Mouse (Mus musculus) retina, postnatal 7 days (tissue): ENCODE results near the gene Egfl8.

ENCODE experiments used
- DNase-seq: peaks from one replicate; pipeline ENCODE4 v3.0.0-alpha.2; 2012; ENCODE audit warnings: low read depth, low spot score

Egfl8 gene

DNA sequence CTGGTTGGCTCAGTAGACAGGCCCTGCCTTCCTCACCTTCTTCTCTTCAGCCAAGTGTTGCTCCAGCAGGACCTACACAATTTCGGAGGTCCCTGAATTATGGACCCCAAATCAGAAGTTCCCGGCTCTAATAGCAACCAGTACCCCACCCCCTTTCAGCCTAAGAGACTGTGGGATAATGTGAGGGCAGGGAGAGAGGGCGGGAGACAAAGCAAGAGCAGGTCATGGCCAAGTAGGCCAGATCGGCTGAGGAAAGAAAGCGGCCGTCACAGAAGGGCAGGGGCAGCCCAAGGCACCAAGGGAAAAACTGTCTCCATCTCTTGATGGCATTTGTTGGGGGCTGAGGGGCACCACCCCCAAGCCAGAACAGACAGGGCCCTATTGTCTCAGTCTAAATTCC lies at the start of gene Egfl8:
Gene Egfl8, minus strand, starts transcription at position 101 of the 400 bp plus-strand sequence.
- DNase-seq = no peak

DNA sequence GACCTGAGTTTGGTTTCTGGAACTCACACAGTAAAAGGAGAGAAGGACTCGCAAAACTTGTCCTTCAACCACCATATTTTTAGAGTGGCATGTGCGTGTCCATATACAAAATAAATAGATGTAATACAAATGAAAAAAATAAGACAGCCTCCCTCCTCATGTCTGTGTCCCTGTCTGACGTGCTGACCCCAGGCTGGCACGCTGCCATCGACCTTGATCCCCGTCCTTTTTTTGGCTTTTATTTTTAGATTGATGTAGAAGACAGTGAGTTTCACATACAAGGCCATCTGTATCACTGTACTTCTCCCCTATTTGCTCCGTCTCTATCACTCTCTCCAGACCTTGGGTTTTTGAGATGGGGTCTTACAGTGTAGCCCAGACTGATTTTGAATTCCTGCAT lies 48.7 kb upstream of the Egfl8 start:
- DNase-seq = no peak

GRCm38 (mm10) chr17:34663558-34663957 lies 47.8 kb upstream of the Egfl8 start:
- DNase-seq = no peak

- no peak for DNase-seq
Observed at GRCm38 (mm10) chr17:34662978-34663377, 47.2 kb upstream of the Egfl8 start.

GRCm38 (mm10) chr17:34662468-34662867 lies 46.7 kb upstream of the Egfl8 start:
- DNase-seq = no peak

DNA sequence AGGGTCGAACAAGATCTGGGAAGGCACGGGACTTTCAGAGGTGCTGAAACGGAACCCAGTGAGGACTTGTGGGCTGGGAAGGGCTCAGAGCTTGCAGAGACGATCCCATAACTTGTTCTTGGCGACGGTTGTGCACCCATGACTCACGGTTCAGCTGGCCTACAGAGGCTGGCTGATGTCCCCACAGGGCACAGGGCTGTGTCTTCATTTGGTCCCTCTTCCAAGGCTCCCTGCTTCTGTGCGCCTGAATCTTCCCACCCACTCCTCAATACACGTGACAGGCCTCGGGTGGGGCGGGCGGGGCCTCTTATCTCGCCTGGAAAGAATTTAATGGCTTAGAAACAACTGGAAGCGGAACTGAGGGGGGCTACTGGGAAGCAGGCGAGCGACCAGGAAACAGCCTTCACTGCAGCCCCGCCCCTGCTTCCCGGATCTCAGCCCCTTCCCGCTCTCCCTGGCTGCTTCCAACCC lies 45.4 kb upstream of the Egfl8 start:
- no peak for DNase-seq

DNA sequence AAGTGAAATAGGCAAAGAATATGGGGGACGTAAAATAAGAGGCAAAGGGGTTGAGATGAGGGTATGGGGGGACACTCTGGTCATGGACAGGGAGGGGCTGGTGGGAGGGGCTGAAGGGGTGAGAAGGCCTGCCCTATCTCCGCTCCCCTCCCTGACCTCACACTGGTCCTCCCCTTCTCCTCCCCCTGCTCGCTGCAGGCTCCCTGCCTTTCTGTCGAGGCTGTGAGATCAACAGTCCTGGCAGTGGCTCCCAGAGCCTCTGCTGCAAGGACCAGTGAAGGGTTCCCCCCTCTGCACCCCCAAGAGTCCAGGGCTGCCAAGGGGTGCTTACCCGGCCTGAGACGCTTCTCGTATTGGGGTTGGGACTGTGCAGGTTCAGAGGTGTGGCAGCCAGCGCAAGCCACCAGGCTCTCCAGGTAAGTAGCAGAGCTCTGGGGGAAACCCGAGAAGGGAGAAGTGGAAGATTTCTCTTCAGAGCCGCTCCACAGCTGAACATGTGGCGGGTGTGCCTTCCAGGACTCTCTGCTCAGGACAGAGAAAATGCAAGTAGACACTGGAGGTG lies 44.6 kb upstream of the Egfl8 start:
- no peak for DNase-seq

- no peak for DNase-seq
Observed at GRCm38 (mm10) chr17:34659897-34660214, 44.1 kb upstream of the Egfl8 start.

DNA sequence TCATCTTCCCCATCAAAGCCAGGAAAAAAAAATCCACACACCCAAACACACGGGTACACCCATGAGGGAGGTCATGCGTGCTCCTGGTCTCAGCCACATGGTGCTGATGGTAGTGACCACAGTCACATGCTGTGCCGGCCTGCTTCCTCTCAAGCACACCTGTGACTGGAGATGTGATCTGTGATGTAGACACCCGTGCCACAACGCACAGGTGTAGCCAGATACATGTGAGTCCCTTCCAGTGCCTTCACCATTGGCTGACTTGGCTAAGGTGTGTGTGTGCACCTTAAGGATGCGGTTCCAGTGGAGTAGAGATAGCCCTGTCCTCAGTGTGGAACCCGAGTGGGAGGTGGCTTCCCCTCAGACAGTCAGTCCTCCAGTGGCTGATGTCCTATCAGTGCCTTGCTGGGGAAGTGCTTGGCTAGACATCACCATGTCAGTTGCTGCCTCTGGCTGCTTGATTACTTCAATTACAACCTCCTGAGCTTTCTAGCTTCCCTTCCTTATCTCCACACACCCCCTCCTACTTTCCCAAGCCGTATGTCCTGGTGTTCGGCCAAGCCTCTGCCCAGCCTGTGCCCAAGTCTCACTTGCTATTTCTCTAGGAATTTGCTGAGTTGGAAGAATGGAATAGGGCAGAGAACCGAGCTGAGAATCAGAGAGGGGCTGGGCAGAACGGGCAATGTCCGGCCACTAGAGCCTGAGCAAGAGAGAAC lies 43.6 kb upstream of the Egfl8 start:
- DNase-seq = no peak

- DNase-seq = no peak
Observed at GRCm38 (mm10) chr17:34658591-34658990, 42.8 kb upstream of the Egfl8 start.

GRCm38 (mm10) chr17:34658145-34658544 lies 42.4 kb upstream of the Egfl8 start:
- DNase-seq = no peak

- DNase-seq = no peak
Observed at GRCm38 (mm10) chr17:34657271-34657670, 41.5 kb upstream of the Egfl8 start.

DNA sequence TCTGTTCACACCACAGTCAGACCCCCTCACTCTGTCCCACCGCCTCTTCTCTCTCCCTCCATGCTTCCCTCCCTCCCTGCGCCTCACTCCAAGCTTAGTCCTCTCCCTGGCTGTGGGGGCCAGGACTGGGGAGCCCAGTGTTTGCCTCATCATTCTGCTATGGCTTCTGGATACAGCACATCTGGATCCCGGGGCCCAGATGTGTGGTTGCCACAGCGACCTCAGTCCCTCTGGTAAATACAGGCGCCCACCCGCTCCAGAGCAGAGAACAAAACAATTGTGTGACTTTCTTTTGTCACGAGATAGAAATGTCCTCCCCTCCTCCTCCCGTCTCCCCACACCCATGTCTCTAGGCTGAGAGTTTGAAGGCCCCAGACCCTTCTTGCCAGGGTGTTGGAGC lies 40.9 kb upstream of the Egfl8 start:
- no peak for DNase-seq

GRCm38 (mm10) chr17:34655581-34655991 lies 39.8 kb upstream of the Egfl8 start:
- no peak for DNase-seq

DNA sequence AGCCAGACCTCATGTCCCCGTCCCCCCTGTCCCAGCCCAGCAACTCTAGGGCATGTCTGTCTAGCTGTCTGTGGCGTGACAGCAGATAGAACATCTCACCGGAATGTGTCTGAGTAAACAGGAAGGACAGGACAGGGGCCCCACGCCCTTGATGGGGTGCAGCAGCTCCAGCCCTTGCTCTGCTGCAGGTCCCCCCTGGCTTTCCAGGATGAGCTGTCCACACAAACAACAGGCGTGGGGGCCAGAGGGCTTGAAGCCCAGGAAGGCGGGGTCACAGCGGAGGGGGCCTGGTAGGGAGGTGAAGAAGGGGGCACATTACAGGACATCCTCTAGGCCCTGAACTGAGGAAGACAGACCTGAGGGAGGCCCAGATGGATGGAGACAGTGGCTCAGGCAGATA lies 39.4 kb upstream of the Egfl8 start:
- DNase-seq = no peak

DNA sequence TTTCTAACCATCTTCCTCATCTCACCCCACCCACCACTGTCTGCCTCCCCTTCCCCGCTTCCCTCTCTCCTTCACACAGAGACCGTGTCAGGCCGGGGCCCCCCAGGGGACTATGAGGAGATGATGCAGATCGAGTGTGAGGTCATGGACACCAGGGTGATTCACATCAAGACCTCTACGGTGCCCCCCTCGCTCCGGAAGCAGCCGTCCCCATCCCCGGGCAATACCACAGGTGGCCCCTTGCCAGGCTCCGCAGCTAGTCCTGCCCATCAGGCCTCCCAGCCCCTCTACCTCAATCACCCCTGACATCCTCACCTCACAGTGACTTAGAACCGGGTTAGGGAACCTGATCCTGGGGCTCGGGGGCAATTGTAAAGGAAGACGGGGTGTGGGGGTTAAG lies 38.6 kb upstream of the Egfl8 start:
- no peak for DNase-seq

- no peak for DNase-seq
Observed at GRCm38 (mm10) chr17:34653746-34654285, 38.0 kb upstream of the Egfl8 start.

DNA sequence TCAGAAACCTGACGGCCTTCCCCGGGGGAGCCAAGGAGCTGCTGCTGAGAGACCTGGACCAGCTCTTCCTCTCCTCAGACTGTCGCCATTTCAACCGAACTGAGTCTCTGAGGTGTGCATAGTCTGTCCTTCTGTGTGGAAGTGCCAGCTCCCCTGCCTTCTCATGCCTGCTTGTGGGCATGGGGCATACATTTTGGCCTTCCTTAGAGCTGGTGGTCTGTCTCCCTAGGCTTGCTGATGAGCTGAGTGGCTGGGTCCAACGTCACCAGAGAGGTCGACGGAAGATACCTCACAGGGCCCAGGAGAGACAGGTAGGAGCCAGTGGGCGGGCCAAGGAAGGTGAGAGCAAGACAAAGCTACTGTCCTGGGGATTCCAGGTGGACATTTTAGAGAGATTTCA lies 37.2 kb upstream of the Egfl8 start:
- no peak for DNase-seq

GRCm38 (mm10) chr17:34652546-34652945 lies 36.8 kb upstream of the Egfl8 start:
- no peak for DNase-seq

GRCm38 (mm10) chr17:34651507-34652221 lies 35.9 kb upstream of the Egfl8 start:
- no peak for DNase-seq

- no peak for DNase-seq
Observed at GRCm38 (mm10) chr17:34650781-34651180, 35.0 kb upstream of the Egfl8 start.

GRCm38 (mm10) chr17:34649106-34649864 lies 33.5 kb upstream of the Egfl8 start:
- DNase-seq = no peak
